Mouse (Mus musculus): ENCODE data around the gene Hmgcs2.

- no peak for TF ChIP-seq CHD1 (IDR thresholded peaks at IDR 0.05; ENCODE audit: low read depth, low read length)
- TF ChIP-seq POLR2A (IDR thresholded peaks at IDR 0.05; ENCODE audit: low read depth, low read length) = no peak
- no peak for TF ChIP-seq RAD21 (IDR thresholded peaks at IDR 0.05; ENCODE audit: low read depth, low read length)
- no peak for TF ChIP-seq ZC3H11A (IDR thresholded peaks at IDR 0.05; ENCODE audit: low read depth, low read length)
- no peak for TF ChIP-seq EP300 (IDR thresholded peaks at IDR 0.05; ENCODE audit: low read length)
- no peak for TF ChIP-seq ZMIZ1 (IDR thresholded peaks at IDR 0.05; ENCODE audit: low read depth, low read length)
- no peak for TF ChIP-seq TBP (conservative IDR thresholded peaks at IDR 0.05; ENCODE audit: low read depth, low read length)
- TF ChIP-seq HCFC1 (IDR thresholded peaks at IDR 0.05; ENCODE audit: low read depth, low read length) = no peak
- no peak for TF ChIP-seq ZNF384 (IDR thresholded peaks at IDR 0.05; ENCODE audit: low read depth, low read length)
- TF ChIP-seq ELF1 (IDR thresholded peaks at IDR 0.05; ENCODE audit: low read depth, low read length) = no peak
Observed at GRCm38 (mm10) chr3:98246985-98247751, 33.1 kb upstream of the Hmgcs2 start.

Measured in CH12.LX (cell line).